Mouse (Mus musculus): Measurements from ENCODE around the gene Il11ra2.
"Not testable (repeated sequence)": the region's sequence is repeated elsewhere in the genome, so short reads cannot be mapped to it uniquely, and the experiment has no call there.

The Il11ra2 gene

GRCm38 (mm10) chr4:42661793-42662192 lies at the start of gene Il11ra2:
Gene Il11ra2, minus strand, starts transcription at chr4:42661893.
- not testable (repeated sequence) for DNase-seq (ENCODE audit: low read depth)

- not testable (repeated sequence) for DNase-seq (ENCODE audit: low read depth)
These were observed 20.5 kb upstream of the Il11ra2 start for GRCm38 (mm10) chr4:42682183-42682524.

DNA sequence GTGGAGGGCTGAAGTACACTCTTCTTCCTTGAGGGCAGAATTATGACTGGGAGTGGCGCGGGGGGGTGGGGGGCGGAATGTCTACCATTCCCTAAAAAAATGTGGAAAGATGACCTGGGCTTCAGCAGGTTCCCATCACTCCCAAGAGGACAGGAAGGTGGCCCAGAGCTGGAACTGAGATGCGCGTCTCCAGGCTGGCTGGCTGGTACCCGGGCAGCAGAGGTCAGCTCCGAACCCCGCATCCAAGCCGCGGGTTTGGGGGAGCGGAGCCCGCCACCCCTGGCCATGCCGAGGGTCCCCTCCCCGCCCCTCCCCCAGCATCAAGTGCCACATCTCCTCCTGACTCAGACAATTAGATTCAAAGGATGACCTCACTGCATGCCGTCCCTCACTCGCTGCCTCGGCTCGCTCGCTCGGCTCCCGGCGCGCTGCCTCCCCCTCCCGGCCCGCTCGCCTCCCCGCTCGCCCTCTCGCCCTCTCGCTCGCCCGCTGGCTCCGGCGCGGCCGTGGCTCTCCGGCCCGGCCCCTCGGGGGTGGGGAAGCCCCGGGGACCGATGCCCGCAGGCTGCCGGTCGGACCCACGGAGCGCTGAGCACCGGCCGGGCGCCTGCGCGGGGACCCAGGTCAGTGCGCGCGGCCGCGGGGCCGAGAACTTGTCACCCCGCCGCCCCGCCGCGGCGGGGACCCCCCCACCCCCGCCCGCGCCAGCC lies 19.9 kb upstream of the Il11ra2 start:
- DNase-seq (ENCODE audit: low read depth), result not testable (repeated sequence)

DNA sequence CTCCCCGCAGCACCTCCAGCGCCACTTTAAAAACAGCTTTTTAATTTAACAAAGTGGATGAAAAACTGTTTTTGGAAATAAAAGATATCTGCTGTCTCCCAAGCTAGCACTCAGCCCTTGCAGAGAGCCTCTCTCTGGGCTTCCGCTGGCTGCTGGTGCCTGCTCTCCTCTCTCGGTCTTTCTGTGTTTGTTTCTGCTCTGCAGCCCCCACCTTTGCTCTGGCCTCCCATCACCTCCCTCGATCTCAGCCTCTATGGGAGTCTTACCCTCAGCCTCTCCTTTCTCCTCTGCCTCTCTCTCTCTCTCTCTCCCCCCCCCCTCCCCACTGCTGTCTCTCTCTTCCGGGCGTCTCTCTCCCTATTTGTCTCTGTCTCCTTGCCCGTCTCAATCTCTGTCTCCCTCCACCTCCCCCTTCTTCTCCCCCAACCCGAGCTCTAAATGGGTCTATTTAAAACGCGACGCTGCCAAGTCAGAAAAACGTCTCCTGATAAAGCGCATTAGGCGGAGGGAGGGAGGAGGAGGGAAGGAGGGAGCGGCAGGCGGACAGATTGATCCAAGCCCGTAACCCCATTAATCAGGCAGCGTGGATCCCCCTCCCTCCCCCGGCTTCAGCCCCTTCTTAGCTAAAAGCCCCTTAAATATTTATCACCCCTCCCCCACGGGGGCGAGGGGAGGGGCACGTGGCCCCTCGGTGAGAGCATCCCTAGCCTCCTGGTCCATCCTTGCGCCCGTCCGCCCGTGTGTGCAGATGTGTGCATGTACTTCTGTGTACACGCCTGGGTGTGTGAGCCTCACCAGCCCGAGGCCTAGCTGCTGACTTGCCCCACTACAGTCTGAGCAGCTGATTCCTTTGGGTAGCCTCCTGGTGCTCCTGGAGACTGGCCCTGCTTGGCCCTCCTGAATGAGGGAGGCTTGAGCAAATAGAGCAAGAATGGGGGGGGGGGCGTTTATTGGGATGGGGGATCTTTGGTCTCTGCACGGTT lies 19.0 kb upstream of the Il11ra2 start:
- DNase-seq (ENCODE audit: low read depth), result not testable (repeated sequence)

GRCm38 (mm10) chr4:42679365-42679764 lies 17.7 kb upstream of the Il11ra2 start:
- DNase-seq (ENCODE audit: low read depth), result not testable (repeated sequence)

DNA sequence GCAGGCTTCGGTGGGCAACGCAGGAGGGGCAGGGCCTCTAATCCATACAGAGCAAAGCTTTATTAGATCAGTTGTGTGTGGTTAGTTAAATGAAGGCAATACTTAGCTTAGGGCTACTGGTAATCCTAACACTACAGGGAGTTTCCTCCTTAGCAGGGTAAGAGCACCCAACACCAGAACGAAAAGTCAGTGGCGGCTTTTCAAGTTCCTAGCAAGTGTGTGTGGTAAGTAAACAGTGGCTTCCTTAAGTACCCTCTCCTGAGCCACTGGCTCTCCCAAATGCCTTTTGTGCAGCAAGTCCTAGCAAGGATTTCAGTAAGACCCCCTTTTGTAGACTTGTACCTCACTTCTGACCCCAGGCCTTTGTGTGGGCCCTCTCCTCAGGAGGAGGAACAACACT lies 13.7 kb upstream of the Il11ra2 start:
- DNase-seq (ENCODE audit: low read depth), result not testable (repeated sequence)

DNA sequence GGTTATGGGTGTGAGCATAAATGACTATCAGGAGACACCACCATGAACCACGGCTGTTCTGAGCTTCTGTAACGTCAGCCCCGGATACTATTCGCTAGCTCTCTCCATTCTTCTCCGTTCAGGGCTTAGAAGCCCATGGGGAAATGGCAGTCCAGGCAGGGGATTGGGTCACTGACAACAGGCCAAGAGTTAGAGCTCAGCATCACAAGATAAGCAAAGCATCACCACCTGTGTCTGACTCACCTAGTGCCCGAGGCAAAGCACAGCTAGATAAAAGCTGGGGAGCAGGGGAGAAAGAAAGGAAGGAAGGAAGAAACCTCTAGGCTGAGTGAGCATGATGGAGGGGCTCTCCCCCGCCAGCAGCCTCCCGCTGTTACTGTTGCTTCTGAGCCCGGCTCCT lies 6.7 kb downstream of the Il11ra2 start, which contains the start of gene Ccl27b:
Gene Ccl27b, plus strand, starts transcription at position 301 of the 400 bp plus-strand sequence.
- not testable (repeated sequence) for DNase-seq (ENCODE audit: low read depth)

- DNase-seq (ENCODE audit: low read depth), result not testable (repeated sequence)
These were observed 32.3 kb downstream of the Il11ra2 start, which contains the start of gene Gm2564 for GRCm38 (mm10) chr4:42629419-42629818. Gene Gm2564, plus strand, starts transcription at chr4:42629719.

GRCm38 (mm10) chr4:42611895-42612294 lies 49.8 kb downstream of the Il11ra2 start, which contains the start of gene Gm10591:
Gene Gm10591, plus strand, starts transcription at chr4:42612195.
- DNase-seq (ENCODE audit: low read depth), result not testable (repeated sequence)
